Mouse (Mus musculus): Measurements from ENCODE around the gene Cst8.
"Not testable (repeated sequence)": the region's sequence is repeated elsewhere in the genome, so short reads cannot be mapped to it uniquely, and the experiment has no call there.

Gene Cst8

DNA sequence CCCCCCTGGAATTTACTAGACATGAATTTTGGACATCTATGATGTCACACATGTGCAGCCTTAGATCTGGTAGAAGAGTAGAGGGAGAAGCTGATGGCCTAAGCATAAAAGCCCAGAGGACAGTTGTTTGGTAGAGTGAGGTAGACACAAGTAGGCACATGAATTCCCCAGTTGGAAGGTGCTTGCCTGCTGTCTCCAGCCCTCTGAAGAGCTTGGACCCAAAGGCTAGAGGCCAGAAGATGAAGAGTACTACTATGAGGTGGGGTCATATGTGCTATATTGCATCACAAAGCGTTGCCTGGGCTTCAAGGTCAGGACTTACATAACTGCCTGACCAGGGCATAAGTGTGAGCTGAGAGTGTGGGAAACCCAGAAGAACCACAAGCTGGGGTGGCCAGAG, at the start of gene Cst8:
Gene Cst8 (plus strand): TSS at position 301 of the 400 bp plus-strand sequence.
- DNase-seq (ENCODE audit: low spot score), result no peak

DNA sequence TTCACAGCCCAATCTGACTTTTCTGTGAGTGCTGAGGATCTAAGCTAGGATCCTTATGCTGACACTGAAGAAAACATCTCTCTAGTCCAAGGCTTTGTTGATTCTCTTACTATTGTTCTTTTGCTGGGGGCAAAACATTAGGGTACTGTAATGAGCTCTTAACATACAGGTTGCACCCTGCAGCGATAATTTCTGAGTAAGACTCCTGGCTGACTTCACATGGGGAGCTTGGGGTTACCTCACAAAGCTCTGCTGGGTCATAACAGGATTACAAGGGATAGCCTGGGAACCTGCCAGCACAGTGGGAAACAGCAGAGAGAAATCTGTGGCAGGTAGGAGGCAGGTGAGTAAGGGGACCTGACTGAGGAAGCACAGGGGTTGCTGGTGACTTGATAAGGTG, 48.5 kb upstream of the Cst8 start, which contains the start of gene Cstl1:
Gene Cstl1 (plus strand): TSS at position 301 of the 400 bp plus-strand sequence.
- no peak for DNase-seq (ENCODE audit: low spot score)

- peak; percentile 94 for DNase-seq (ENCODE audit: low spot score)
These were observed 46.4 kb upstream of the Cst8 start for GRCm38 (mm10) chr2:148751893-148752813.

GRCm38 (mm10) chr2:148754310-148754846, 44.2 kb upstream of the Cst8 start:
- DNase-seq (ENCODE audit: low spot score), result no peak

- DNase-seq (ENCODE audit: low spot score), result no peak
These were observed 34.8 kb upstream of the Cst8 start for GRCm38 (mm10) chr2:148763648-148764388.

DNA sequence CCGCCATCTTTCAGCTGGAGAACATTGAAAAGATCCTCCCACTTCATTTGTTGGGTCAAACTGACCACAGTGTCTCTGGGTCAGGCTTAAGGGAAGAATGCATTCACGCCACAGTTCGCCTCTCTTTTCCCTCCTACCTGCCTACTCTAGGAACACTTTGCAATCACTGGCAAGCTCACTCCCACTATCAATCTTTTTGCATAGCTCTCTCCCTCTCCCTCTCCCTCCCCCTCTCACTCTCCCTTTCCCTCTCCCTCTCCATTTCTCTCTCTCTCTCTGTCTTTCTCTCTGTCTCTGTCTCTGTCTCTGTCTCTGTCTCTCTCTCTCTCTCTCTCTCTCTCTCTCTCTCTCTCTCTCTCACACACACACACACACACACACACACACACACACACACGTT, 27.2 kb upstream of the Cst8 start, which contains the start of gene Cst11:
Gene Cst11 (minus strand): TSS at position 101 of the 400 bp plus-strand sequence.
- not testable (repeated sequence) for DNase-seq (ENCODE audit: low spot score)

DNA sequence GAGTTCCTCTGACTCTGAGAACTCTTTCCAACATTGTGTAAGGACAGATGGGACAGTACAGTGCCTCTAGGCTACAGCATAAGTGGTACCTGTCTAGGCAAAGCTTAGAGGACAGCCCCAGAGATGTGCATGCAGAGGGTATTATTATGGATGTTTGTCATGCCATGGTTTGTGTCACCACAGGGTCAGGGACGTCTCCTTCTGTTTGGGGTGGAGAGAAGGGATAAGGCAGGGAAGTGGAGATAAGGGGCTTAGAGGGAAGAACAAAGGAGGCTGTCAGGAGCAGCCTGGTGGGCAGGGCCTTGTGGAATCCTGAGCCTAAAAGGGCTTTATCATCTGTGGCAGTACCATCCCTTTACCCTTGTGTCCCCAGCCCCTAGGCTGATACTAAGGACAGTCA, 16.9 kb upstream of the Cst8 start, which contains the start of gene 8030411F24Rik:
Gene 8030411F24Rik (plus strand): TSS at position 301 of the 400 bp plus-strand sequence.
- no peak for DNase-seq (ENCODE audit: low spot score)

DNA sequence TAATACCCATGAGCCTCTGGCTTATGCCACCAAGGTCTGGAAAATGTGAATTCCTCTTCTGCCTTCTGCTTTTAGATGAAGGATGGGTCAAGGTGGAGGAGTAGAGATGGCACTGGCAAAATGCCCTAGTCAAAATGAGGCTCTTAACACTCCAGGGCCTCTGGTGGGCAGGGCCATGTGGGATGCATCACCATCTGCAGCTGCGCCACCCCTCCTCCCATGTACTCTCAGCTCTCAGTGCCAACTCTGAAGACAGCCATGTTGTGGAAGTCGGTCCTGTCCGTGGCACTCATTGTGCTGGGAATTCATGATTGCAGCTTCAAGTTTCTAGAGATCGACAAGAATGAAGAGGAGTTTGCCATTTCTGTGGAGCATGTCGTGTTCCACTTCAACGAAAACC, 9.4 kb upstream of the Cst8 start, which contains the start of gene Cst12:
Gene Cst12 (plus strand): TSS at position 220 of the 400 bp plus-strand sequence.
- DNase-seq (ENCODE audit: low spot score), result no peak

DNA sequence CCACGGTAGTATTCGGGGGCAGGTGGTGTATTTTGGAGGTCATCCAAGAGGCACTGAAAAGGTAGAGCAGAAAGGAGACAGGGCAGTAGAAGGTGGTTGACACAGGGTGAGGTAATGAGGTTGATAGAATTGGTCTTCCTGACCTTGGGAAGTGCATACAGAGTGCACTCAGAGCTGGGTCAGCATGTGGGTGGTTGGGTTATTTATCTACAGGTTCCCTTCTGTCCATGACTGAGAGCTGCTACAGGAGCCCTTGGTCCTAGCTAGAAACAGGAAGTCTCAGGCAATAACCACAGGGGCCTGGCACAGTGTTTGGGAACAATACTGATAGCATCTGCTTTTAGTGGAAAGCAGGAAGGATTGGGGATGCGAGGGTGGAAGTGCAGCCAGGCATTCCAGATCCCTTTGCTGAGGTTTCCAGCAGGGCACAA, 2.9 kb downstream of the Cst8 start:
- DNase-seq (ENCODE audit: low spot score), result no peak

- peak; percentile 4 for DNase-seq (ENCODE audit: low spot score)
These were observed 8.1 kb downstream of the Cst8 start for GRCm38 (mm10) chr2:148806696-148807095.

DNA sequence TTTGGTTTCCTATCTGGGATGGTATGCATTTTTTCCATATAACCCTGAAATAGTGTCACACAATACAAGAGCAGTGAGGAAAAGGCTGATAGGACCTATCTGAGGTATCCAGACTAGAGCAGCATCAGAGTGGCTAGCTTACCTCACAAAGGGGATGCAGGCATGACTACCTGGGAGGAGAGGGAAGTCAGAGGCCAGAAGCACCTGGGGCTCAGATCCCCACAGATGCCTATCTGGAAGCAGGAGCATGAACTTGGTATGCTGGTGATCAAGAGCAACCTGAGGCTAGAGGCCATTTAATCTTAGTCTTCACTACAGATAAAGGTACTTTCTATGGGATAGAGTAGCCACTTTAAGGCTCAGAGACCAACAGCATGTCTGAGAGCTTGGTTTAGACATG, 21.3 kb downstream of the Cst8 start, which contains the start of gene Cst13:
Gene Cst13 (plus strand): TSS at position 173 of the 400 bp plus-strand sequence.
- DNase-seq (ENCODE audit: low spot score), result no peak

GRCm38 (mm10) chr2:148825986-148826385, 27.4 kb downstream of the Cst8 start:
- no peak for DNase-seq (ENCODE audit: low spot score)

- DNase-seq (ENCODE audit: low spot score), result no peak
These were observed 36.3 kb downstream of the Cst8 start, which contains the start of gene Cst9 for GRCm38 (mm10) chr2:148834912-148835311. TSS of gene Cst9 (plus strand) at chr2:148835147.

DNA sequence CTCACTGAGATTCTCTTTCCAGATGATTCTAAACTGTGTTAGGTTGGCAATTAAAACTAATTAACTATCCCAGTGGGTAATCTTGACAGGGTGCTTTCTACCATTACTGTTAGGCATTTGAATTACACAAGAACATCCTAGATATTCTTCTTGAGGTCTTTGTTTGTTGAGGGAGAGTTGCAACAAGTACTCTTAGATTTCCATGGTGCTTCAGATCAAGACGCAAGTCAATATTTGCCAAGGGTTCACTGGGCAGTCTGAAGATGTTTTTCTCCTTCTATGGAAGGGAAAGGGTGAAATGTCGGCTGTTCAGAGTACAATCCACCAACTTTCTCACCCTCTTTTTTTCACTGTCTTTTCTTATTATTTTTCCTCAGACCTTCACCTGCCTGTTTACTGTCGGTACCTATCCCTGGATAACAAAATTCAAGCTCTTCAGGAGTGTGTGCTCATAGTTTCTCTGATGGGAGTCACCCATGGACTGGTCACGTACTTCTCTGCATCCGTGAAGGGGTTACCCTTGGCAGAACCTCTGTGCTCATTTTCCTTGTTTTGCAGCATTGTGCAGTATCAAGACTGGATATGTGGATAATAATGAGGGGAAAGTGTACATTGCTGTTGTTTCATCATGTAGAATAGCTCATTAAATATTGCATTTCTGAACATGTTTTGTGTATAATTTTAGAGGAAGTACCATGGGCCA, 39.6 kb downstream of the Cst8 start:
- DNase-seq (ENCODE audit: low spot score), result no peak

DNA sequence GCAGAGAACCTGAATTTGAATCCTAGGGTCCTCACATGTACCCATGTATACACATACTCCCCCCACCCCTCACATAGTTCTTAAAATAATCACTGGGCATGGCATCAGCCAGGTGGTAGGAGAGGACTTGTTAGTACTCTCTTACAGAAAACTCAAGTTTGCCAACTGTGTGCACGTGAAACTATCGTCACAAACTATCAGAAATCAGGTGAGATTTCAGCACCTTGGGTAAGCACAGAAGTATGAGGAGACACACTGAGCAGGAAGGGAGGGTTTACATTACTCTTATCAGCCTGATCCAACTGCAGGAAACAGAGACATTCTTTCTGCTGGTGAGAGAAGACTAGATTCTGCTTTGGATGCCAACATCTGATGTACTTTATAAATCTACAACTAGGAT, 40.6 kb downstream of the Cst8 start:
- DNase-seq (ENCODE audit: low spot score), result no peak

DNA sequence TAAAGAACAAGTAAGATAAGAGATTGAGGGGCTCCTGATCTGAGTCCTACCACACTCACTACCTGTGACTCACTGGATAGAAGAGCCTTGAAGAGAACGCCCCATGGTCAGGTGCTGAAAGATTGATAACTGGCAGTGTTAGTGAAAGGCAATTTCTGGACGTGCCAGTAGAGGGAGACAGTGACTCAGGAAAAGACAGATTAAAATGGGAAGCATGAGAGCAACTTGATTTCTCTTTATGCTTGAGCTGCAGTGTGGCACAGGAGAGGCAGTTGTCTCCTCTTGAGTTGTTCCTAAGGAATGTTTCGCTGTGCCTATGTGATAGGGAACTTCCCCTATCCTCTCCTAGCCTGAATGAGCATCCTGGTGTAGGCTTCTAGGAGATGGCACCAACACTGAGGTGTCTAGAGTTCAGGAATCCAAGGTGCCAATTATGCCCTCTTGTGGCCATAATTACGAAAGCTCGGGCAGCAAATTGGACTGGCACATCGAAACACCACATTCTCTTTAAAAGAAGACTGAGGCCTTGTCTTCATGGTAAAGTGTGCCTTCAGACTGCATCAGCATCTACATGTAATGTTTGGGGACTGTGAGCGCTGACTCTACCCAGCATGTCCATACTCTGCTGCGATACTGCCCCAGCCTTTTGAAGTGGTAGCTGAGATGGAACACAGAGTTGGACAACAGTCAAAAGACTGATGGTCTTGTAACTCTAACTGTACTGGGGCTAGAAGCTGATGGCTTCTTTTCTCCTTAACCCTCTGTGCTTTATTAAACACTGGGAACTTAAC, 52.7 kb downstream of the Cst8 start:
- DNase-seq (ENCODE audit: low spot score), result peak; percentile 84

All from embryo, embryonic 10.5 days (tissue).